Mouse (Mus musculus): ENCODE data around the gene Pik3cd. TPM values are rescaled to one million over a fixed set of nuclear protein-coding genes. Genes with fewer than 3 reads are reported as not detected.

Pik3cd gene
- polyA plus RNA-seq, 1 experiment from 2014 or later: 8.0 TPM

Small RNA genes lying within 50 kb of the gene (microRNA-seq; reads per million reads assigned to microRNA genes)
- not detected for gene Mir7023

Other genes with a start within 250 kb of the Pik3cd start
- gene Rbp7, start 247.6 kb downstream of the Pik3cd start, polyA plus RNA-seq (2015; fragmentation: Nextera tagmentation; extraction: Ambion mirVana): not detected in 2 replicates
- gene Tmem274, start 225.2 kb downstream of the Pik3cd start, polyA plus RNA-seq (2015; fragmentation: Nextera tagmentation; extraction: Ambion mirVana): 0.28 and 0.62 TPM in 2 replicates
- gene Nmnat1, start 217.4 kb downstream of the Pik3cd start, polyA plus RNA-seq (2015; fragmentation: Nextera tagmentation; extraction: Ambion mirVana): 11.8 and 15.7 TPM in 2 replicates
- 50.3 and 59.4 TPM in 2 replicates for gene Lzic, start 217.3 kb downstream of the Pik3cd start, polyA plus RNA-seq (2015; fragmentation: Nextera tagmentation; extraction: Ambion mirVana)
- gene Ctnnbip1, start 184.3 kb downstream of the Pik3cd start, polyA plus RNA-seq (2015; fragmentation: Nextera tagmentation; extraction: Ambion mirVana): 80.2 and 81.2 TPM in 2 replicates
- gene Clstn1, start 116.1 kb downstream of the Pik3cd start, polyA plus RNA-seq (2015; fragmentation: Nextera tagmentation; extraction: Ambion mirVana): 22.7 and 26.0 TPM in 2 replicates
- 31.0 and 34.6 TPM in 2 replicates for gene Tmem201, start 35.5 kb upstream of the Pik3cd start, polyA plus RNA-seq (2015; fragmentation: Nextera tagmentation; extraction: Ambion mirVana)
- 13.8 and 15.5 TPM in 2 replicates for gene Slc25a33, start 71.7 kb upstream of the Pik3cd start, polyA plus RNA-seq (2015; fragmentation: Nextera tagmentation; extraction: Ambion mirVana)

Data from forebrain, embryonic 13.5 days (tissue).